Mouse (Mus musculus): Measurements from ENCODE around the gene Acoxl. TPM values are rescaled to one million over a fixed set of nuclear protein-coding genes. Genes with fewer than 3 reads are reported as not detected.

Gene Acoxl
- total RNA-seq, 2 experiments from 2014 or later = not detected

DNA sequence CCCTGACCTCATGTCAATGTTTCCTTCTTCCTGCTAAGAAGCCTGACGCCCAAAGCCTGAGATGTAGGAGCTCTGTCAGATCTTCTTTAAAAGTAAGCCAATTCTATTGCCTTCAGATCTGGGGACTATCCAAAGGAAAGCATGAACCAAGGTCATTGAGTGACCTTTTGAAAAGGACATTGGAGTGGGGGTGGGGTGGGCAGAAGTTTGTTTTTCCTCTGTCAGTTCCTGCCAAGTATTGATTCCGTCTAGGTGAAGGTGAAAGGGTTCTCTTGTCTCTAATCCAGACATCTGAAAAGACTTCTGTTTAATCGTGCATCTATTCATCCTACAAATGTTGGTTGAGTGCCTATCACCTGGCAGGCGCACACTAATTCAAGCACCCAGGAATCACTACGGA lies 330.8 kb downstream of the Acoxl start:
- no peak for DNase-seq (ENCODE audit: low spot score in 2 of 2)

DNA sequence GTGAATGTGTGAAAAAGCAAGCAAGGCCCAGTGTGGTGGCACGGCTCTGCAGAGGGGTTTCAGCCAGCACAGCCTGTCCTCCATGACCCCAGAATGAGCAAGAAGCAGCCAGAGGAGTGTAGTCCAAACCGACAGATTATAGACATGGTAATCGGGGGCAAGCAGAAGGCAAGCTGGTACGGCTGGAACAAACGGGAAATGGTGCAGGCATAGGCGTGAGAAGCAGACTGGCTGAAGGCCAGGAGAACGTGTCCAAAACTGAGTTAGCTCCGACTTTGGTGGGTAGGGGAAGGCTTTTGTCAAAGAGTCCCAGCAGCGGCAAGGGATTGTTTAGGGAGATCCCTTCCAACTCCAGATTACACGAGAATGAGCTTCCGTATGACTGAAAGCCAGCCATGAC lies 331.3 kb downstream of the Acoxl start:
- peak; percentile 50 to 82 for DNase-seq (ENCODE audit: low spot score in 2 of 2)

DNA sequence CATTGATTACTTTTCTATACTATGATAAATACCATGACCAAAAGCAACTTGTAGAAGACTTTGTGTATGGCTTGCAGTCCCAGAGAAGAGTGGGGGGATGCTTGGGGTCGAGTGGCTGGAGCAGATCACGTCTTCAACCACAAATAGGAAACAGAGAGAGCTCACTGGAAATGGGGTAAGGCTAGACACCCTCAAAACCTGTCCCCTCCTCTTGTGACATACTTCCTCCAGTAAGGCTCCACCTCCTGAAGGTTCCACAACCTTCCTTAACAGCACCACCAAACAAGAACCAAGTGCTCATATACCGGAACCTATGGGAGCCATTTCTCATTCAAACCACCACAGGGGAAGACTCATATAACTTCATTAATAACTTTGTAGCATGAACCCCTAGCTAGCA lies 331.9 kb downstream of the Acoxl start:
- DNase-seq (ENCODE audit: low spot score in 2 of 2) = no peak

DNA sequence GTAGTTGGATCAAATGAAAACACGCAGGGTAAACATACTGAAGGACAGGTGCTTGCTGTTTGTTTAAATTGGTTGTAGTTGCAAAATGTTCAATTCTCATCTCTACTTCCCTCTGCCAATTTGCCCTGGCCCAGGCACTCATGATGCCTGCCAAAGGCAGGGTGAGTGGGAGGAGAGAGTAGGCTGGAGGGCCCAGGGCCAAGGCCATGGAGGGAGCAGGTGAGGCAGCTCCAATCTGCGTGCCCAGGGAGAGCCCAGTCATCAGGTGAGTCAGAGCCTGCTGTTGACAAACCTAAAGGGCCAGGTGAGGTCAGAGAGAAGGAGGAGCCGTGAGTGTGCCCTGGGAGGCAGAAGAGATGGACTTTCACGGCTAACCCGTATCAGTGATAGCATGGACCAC lies 333.6 kb downstream of the Acoxl start:
- peak; percentile 65 to 83 for DNase-seq (ENCODE audit: low spot score in 2 of 2)

Small RNAs within 50 kb of the gene (microRNA-seq; reads per million reads assigned to microRNA genes)
- gene Gm22411 = 0 reads per million in 2 experiments

Other genes starting within 250 kb of the Acoxl start
- 10 to 100 TPM; 55.4 to 57.5 TPM for gene Mal, start 182.2 kb upstream of the Acoxl start, total RNA-seq (2021)
- gene Mall, start 108.9 kb upstream of the Acoxl start, total RNA-seq (2021) = 1 to 10 TPM in 1 of 2 experiments, under 1 TPM in 1; 0.65 to 1.0 TPM
- 10 to 100 TPM; 20.3 to 21.3 TPM for gene Nphp1, start 50.0 kb upstream of the Acoxl start, total RNA-seq (2021)
- gene Mtln, start 46.4 kb upstream of the Acoxl start, total RNA-seq (2021) = 10 to 100 TPM; 40.5 to 46.6 TPM
- 1 to 10 TPM; 1.4 TPM for gene Bub1, start 7.0 kb upstream of the Acoxl start, total RNA-seq (2021)

All from layer of hippocampus, postnatal 14 days (tissue).